Mouse (Mus musculus): ENCODE results near the gene Frat1. TPM values are rescaled to one million over a fixed set of nuclear protein-coding genes. Genes with fewer than 3 reads are reported as not detected.

The Frat1 gene
- polyA plus RNA-seq, 1 experiment from 2014 or later: 6.0 TPM

GRCm38 (mm10) chr19:41800986-41801741 lies 28.6 kb upstream of the Frat1 start:
- Histone ChIP-seq H3K4me2 (replicated peaks) (peak overlapping the region; percentile 80), H3K36me3 (no peaks in the 10 kb centered on the region), H3K9me3 (peaks cover 8% of the 10 kb centered on the region), H3K4me1 (peaks cover 15% of the 10 kb centered on the region), H3K9ac (peak overlapping the region; percentile 86), H3K4me3 (peak overlapping the region; percentile 91), H3K27me3 (no peaks in the 10 kb centered on the region), H3K27ac (peak overlapping the region; percentile 67)
- no peak for ATAC-seq (ENCODE audit: low FRiP score, low read depth)
- WGBS: 8% methylated on average over 26 of the region's 26 CpGs

DNA sequence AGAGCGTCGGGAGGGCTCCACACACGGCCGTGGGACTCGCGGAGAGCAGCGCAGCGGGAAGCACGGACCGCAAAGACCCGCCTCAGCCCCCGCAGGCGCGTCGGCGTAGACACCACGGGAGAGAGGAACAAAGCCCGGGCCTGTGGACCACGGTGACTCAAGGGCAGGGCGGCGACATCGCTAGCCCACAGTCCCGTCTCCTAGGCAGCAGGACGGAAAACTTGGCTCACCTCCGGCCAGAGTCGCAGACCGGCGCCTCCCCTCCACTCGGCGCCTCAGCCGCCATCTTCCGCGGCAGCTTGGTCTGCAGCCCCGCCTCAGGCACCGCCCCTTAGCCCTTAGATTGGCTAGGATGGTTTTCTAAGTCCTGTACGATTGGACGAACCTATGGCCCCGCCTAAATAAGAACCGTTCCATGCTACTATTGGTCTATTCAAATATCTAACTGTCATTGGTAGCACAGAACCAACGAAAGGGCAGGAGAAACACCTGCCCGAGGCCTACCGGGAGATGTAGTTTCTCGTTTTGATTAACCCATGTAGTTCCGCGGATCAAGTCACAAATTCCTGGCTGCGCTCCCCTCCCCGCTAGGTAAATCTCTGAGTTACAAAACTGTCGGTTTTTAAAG lies 27.9 kb upstream of the Frat1 start, which contains the start of gene Arhgap19:
Gene Arhgap19, minus strand, starts transcription at position 306 of the 628 bp plus-strand sequence.
- peak within 1 kb of the TSS; percentile 80 for H3K4me2 ChIP-seq (replicated peaks)
- peak within 1 kb of the TSS; percentile 67 for H3K27ac ChIP-seq
- H3K27me3 ChIP-seq: no peaks in the 10 kb centered on the region
- WGBS: under 1% methylated on average over 48 of the region's 48 CpGs
- ATAC-seq (ENCODE audit: low FRiP score, low read depth): peak; percentile 100
- peaks cover 8% of the 10 kb centered on the region for H3K9me3 ChIP-seq
- peak within 1 kb of the TSS; percentile 86 for H3K9ac ChIP-seq
- peak within 1 kb of the TSS; percentile 91 for H3K4me3 ChIP-seq
- no peaks in the 10 kb centered on the region for H3K36me3 ChIP-seq
- H3K4me1 ChIP-seq: peaks cover 15% of the 10 kb centered on the region

DNA sequence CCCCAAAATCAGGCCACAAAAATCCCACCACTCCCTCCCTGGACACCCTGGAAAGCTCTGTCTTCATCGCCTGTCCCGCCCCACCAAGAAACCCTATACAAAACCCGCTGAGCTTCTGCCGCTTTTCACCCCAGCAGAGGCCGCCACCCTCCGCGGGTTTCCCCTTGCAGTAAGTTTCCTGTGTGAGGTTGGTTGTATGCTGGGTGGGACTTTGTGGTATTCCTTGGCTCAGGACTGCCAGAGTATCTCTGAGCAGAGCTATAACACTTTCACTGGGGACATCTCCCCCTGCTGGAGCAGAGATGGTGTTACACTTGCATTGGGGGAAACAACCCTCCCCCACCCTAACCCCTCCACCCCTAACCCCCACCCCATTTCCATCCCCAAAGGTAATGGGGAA lies 26.4 kb upstream of the Frat1 start:
- no peak overlapping the region for H3K4me3 ChIP-seq
- no peaks in the 10 kb centered on the region for H3K27me3 ChIP-seq
- H3K9me3 ChIP-seq: peaks cover 8% of the 10 kb centered on the region
- no peak overlapping the region for H3K9ac ChIP-seq
- WGBS: 51% methylated on average over 7 of the region's 7 CpGs
- H3K4me2 ChIP-seq (replicated peaks): no peak overlapping the region
- ATAC-seq (ENCODE audit: low FRiP score, low read depth): no peak
- H3K36me3 ChIP-seq: no peaks in the 10 kb centered on the region
- peaks cover 15% of the 10 kb centered on the region for H3K4me1 ChIP-seq
- no peak overlapping the region for H3K27ac ChIP-seq

- Histone ChIP-seq H3K9me3 (peaks cover 8% of the 10 kb centered on the region), H3K4me2 (replicated peaks) (no peak overlapping the region), H3K27ac (no peak overlapping the region), H3K36me3 (no peaks in the 10 kb centered on the region), H3K4me1 (peaks cover 4% of the 10 kb centered on the region), H3K27me3 (no peaks in the 10 kb centered on the region), H3K4me3 (no peak overlapping the region), H3K9ac (no peak overlapping the region)
- WGBS: 87% methylated on average over 4 of the region's 4 CpGs
- no peak for ATAC-seq (ENCODE audit: low FRiP score, low read depth)
Observed at GRCm38 (mm10) chr19:41805831-41806230, 23.9 kb upstream of the Frat1 start.

GRCm38 (mm10) chr19:41807497-41807896 lies 22.3 kb upstream of the Frat1 start:
- Histone ChIP-seq H3K4me2 (replicated peaks) (no peak overlapping the region), H3K9ac (no peak overlapping the region), H3K36me3 (no peaks in the 10 kb centered on the region), H3K4me1 (no peaks in the 10 kb centered on the region), H3K4me3 (no peak overlapping the region), H3K9me3 (peaks cover 8% of the 10 kb centered on the region), H3K27me3 (no peaks in the 10 kb centered on the region), H3K27ac (no peak overlapping the region)
- 91% methylated on average over 9 of the region's 9 CpGs for WGBS
- ATAC-seq (ENCODE audit: low FRiP score, low read depth): no peak

- Histone ChIP-seq H3K9me3 (peaks cover 8% of the 10 kb centered on the region), H3K36me3 (no peaks in the 10 kb centered on the region), H3K4me3 (no peak overlapping the region), H3K27ac (no peak overlapping the region), H3K27me3 (no peaks in the 10 kb centered on the region), H3K4me2 (replicated peaks) (no peak overlapping the region), H3K4me1 (no peaks in the 10 kb centered on the region), H3K9ac (no peak overlapping the region)
- 87% methylated on average over 8 of the region's 8 CpGs for WGBS
- ATAC-seq (ENCODE audit: low FRiP score, low read depth): no peak
Observed at GRCm38 (mm10) chr19:41808104-41808634, 21.6 kb upstream of the Frat1 start.

GRCm38 (mm10) chr19:41810074-41810473 lies 19.7 kb upstream of the Frat1 start:
- H3K36me3 ChIP-seq: no peaks in the 10 kb centered on the region
- no peak overlapping the region for H3K27ac ChIP-seq
- H3K9ac ChIP-seq: no peak overlapping the region
- H3K4me3 ChIP-seq: no peak overlapping the region
- H3K27me3 ChIP-seq: no peaks in the 10 kb centered on the region
- H3K4me1 ChIP-seq: no peaks in the 10 kb centered on the region
- 86% methylated on average over 5 of the region's 5 CpGs for WGBS
- no peak for ATAC-seq (ENCODE audit: low FRiP score, low read depth)
- no peak overlapping the region for H3K4me2 ChIP-seq (replicated peaks)
- peaks cover 10% of the 10 kb centered on the region for H3K9me3 ChIP-seq

GRCm38 (mm10) chr19:41812525-41812924 lies 17.2 kb upstream of the Frat1 start:
- 87% methylated on average over 10 of the region's 10 CpGs for WGBS
- Histone ChIP-seq H3K4me2 (replicated peaks) (no peak overlapping the region), H3K4me3 (no peak overlapping the region), H3K27ac (no peak overlapping the region), H3K27me3 (no peaks in the 10 kb centered on the region), H3K36me3 (no peaks in the 10 kb centered on the region), H3K4me1 (peaks cover 10% of the 10 kb centered on the region; the same call in 1 of the 2 replicates), H3K9ac (no peak overlapping the region), H3K9me3 (0 out of 2 replicates have a peak, but pooled peaks cover 2% of the 10 kb centered on the region)
- no peak for ATAC-seq (ENCODE audit: low FRiP score, low read depth)

DNA sequence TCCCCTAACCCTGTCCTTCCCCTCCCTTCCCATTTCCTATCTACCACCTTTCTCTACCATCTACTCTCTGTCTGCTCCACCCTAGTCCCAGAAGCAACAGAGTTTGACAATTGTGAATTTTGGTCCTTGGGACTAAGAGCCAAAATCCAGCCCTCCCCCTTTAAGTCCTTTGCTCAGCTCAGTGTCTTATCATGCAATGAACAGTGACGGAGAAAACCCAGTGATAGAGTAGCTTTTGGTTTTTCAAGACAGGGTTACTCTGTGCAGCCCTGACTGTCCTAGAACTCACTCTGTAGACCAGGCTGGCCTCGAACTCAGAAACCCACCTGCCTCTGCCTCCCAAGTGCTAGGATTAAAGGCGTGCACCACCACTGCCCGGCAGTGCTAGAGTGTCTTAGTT lies 16.4 kb upstream of the Frat1 start:
- no peak overlapping the region for H3K9ac ChIP-seq
- ATAC-seq (ENCODE audit: low FRiP score, low read depth): no peak
- H3K36me3 ChIP-seq: no peaks in the 10 kb centered on the region
- H3K27ac ChIP-seq: no peak overlapping the region
- H3K4me1 ChIP-seq: peaks cover 10% of the 10 kb centered on the region; the same call in 1 of the 2 replicates
- no peaks in the 10 kb centered on the region for H3K27me3 ChIP-seq
- no peak overlapping the region for H3K4me3 ChIP-seq
- WGBS: 86% methylated on average over 4 of the region's 4 CpGs
- H3K9me3 ChIP-seq: 0 out of 2 replicates have a peak, but pooled peaks cover 2% of the 10 kb centered on the region
- H3K4me2 ChIP-seq (replicated peaks): no peak overlapping the region

GRCm38 (mm10) chr19:41816410-41816809 lies 13.4 kb upstream of the Frat1 start:
- WGBS: 48% methylated on average over 5 of the region's 5 CpGs
- Histone ChIP-seq H3K4me2 (replicated peaks) (no peak overlapping the region), H3K4me1 (peaks cover 12% of the 10 kb centered on the region; the same call in 1 of the 2 replicates), H3K9ac (no peak overlapping the region), H3K4me3 (no peak overlapping the region), H3K27ac (no peak overlapping the region), H3K27me3 (0 out of 2 replicates have a peak, but pooled peaks cover 4% of the 10 kb centered on the region), H3K36me3 (no peaks in the 10 kb centered on the region), H3K9me3 (0 out of 2 replicates have a peak, but pooled peaks cover 2% of the 10 kb centered on the region)
- no peak for ATAC-seq (ENCODE audit: low FRiP score, low read depth)

DNA sequence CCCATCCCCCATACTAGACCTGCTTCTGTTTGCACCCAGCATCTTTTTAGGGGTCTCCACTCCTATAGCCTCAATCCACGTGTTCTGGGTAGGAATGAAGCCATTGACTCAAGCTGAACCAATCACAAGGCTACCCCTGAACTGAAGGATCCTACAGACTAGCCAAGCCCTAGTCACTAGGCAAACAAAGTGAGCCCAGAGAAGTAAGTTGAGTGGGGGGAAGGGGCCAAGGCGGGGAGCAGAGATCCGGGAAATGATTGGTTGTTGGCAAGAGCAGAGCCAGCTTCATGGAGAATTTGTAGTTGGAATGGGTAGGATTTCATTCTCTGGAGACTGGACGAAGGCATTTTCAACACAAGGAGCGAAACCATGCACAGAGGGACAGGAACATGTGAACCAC lies 12.9 kb upstream of the Frat1 start:
- Histone ChIP-seq H3K9ac (no peak overlapping the region), H3K9me3 (0 out of 2 replicates have a peak, but pooled peaks cover 2% of the 10 kb centered on the region), H3K27me3 (0 out of 2 replicates have a peak, but pooled peaks cover 5% of the 10 kb centered on the region), H3K4me1 (peaks cover 14% of the 10 kb centered on the region; the same call in 1 of the 2 replicates), H3K27ac (peak overlapping the region; percentile 33; the same call in 1 of the 2 replicates), H3K4me3 (no peak overlapping the region), H3K36me3 (no peaks in the 10 kb centered on the region), H3K4me2 (replicated peaks) (peak overlapping the region; percentile 11; the same call in 1 of the 2 replicates)
- 44% methylated on average over 5 of the region's 5 CpGs for WGBS
- ATAC-seq (ENCODE audit: low FRiP score, low read depth): peak; percentile 82

DNA sequence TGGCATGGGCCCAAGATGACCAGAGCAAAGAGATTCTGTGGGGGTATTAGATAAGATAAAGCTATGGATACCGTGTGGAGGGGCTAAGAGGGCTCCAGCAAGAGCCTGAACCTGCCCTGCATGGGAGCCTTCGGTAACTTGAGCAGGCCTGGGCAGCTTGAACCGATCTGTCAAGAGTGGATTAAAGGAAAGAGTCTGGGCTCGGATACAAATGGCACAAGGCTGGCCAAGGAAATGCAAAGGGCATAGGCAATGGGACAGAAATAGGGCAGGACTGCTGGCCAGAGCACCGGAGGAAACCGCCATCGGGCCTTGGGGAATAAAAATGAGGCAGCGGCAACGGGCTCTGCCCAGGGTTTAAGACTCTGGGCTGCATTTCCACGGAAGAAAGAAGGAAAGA lies 12.4 kb upstream of the Frat1 start:
- Histone ChIP-seq H3K27me3 (0 out of 2 replicates have a peak, but pooled peaks cover 5% of the 10 kb centered on the region), H3K4me2 (replicated peaks) (peak overlapping the region; percentile 11; the same call in 1 of the 2 replicates), H3K36me3 (no peaks in the 10 kb centered on the region), H3K9ac (no peak overlapping the region), H3K9me3 (0 out of 2 replicates have a peak, but pooled peaks cover 2% of the 10 kb centered on the region), H3K4me3 (no peak overlapping the region), H3K4me1 (peaks cover 14% of the 10 kb centered on the region; the same call in 1 of the 2 replicates), H3K27ac (peak overlapping the region; percentile 33; the same call in 1 of the 2 replicates)
- WGBS: 38% methylated on average over 10 of the region's 10 CpGs
- ATAC-seq (ENCODE audit: low FRiP score, low read depth): peak; percentile 77

Measured in limb, embryonic 13.5 days (tissue).